Mouse (Mus musculus): ENCODE measurements at regions not wholly inside any gene's neighbourhood (a gene's known extent, or its start where the extent isn't known, plus 50 kb on each side); places are given as distances from the start of the nearest gene placed in this dataset.

DNA sequence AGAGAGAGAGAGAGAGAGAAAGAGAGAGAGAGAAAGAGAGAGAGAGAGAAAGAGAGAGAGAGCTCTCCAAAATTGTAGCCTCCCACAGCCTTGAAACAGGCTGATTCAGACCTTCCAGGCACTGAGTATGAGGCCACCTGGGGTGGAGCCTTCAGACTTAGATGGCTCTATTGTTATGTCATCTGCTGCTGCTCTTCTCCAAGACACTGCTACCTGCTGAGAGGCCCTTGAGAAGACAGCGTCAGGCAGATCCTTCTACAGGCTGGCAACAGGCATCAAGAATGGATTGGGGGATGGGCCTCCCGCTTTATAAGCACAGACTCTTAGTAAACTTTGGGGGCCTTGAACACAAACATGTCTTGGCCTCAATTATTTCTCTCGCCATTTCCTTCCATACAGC is 1340.9 kb upstream of the Adgrl3 start:
- DNase-seq = no peak

DNA sequence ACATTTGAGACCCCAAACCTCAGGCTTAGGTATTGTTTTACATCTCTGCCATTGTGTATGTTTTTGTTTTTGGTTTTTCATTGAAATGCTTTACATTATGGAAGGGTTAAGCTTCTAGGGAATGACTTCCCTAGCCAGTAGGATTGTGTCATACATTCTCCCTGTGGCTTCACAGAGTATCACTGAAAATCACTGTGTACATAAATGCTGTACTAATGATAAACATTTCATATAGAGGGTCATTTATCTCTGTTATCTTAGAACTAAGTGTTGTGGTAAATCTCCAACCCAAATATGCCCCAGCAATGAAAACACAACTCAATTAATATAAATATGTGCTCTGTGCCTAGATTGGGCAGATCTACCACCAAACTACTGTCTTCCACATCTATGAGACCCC is 1339.6 kb upstream of the Adgrl3 start:
- DNase-seq = no peak

DNA sequence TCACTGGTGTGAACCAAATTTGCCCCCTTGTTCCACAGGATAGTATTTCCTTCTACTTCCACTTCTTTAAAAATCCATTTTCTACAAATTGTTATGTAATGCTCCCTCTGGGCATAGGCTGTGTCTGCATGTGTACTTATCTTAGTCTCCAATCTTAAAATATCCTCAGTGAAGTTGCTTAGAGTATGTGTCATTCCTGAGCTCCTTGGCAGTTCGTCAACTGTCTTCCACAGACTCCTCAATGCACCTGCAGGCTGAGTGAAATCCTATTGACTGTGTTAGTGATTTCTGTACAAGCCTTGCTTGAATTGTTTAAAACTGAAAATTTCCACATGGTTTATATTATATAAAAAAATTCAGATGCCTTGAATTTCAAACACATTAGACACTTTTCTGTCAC is 1313.3 kb upstream of the Adgrl3 start:
- no peak for DNase-seq

DNA sequence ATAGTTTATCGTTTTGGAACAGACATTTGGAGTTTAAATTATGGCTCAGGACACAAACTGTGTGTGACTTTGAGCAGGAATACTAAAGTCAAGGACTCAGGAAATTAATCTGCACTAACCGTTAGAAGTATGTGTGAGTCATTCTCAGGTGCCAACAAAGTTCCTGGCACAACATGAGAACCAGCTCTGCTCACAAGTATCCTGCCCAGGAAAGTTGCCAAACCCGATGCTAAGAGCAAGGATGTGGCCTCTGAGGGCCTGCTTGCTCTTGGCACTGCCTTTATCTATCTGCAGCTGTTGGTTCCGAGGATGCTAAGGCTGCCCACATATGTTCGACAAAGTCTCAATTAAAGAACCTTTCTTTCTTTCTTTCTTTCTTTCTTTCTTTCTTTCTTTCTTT is 1285.1 kb upstream of the Adgrl3 start:
- DNase-seq = peak; percentile 41

DNA sequence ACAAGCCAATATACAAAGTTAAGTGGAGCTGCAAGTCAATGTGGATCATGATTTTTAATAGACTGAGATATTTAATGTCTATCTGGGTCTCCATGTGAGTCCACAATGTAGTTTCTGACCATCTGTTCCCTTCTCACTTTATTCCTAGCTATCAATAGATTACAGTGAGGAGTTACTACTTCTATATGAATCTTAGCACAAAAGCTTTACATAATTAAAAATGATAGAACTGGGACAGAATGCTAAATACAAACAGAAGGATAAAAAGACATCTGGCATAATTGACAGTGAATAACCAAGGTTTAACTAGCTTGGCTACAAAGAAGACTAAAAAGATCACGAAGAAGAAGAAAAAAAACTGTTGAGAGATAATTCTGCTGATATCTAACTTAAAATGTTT is 1235.5 kb upstream of the Adgrl3 start:
- DNase-seq = no peak

DNA sequence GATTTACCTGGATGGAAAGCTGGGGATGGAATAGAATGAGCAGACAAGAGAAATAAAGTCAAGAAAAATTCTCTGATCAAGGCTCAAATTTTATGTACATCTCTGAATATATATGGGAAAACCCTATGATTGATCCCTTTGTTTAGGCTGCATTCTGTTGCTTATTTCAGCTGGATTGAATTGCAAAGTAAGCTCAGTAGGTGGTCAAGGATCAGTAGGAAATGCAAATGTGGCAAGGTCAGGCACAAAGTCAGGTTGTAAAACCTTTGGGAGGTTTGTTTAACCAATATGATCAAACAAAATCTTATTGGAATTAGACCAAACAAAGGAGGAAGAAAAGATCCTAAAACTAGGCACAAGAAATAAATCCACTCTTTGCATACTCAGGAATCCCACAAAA is 1193.4 kb upstream of the Adgrl3 start:
- DNase-seq = no peak

DNA sequence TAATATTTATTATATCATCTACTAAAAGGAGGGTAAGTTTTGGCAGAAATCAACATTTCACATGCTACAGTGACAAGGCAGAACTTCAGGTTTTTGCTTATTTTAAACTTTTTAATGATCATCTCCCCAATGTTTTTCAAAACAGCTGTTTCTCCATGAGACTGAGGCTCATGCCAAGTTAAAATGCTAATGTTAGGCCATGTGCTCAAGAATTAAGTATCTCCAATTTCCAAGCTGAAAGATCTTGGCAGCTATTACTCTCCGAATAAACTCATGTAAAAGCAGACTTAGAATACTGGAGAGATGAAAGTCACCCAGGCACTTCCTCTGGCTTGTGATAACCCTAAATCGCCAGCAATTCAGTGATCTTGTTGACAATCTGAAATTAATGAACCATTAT is 1173.5 kb upstream of the Adgrl3 start:
- DNase-seq = no peak

DNA sequence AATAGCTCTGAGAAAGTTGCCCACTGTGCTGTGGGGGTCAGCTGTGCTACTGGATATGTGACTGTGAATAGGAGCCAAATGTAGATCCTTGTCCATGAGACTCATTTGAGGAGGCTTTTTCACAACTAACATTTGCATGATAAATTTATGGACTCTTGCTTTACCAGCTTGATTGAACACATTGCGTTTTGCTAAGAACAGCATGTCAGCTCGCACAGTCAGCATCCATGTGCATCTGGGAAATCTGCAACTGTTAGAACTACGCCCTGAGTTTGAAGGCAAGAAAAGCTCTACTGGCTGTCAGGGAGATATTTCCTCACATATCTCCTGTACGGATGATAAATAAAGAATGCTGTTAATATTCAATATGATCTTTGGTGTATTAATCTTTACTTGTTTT is 1164.1 kb upstream of the Adgrl3 start:
- no peak for DNase-seq

DNA sequence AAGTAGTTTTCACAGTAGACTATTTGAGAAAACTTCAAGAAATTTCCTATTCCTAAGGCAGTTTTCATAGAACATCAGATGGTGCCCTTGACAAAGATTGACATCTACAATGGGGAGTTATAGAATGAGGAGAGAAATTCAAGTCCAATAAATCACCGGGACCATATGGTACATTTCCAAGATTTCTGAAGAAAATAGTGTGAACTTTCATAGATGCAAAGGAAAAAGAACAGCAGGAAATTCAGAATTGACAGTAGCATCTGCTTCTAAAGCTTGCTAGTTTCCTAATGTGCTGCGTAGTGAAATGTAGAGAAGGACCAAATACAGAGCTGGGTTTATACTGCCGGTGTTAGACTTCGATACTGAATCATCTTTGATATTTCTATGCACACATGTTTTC is 1119.2 kb upstream of the Adgrl3 start:
- DNase-seq = no peak

DNA sequence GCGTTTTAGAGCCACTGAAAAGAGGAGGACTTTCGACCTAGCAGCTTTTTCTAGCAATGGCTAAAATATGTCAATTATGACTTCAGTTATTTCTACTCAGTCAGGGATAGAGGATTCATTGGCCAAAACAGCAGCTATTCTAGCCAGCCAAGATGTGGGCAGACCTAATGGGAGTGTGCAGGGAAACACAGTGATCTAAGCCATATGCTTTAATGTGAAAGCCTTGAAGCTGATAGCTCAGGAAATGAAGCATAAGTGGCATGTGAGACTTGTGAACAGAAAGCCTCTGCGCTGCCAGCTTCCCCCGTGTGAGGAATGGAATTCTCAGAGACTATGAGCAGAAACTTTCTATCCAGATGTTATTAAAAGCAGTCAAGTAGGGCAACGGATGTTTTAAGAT is 1114.6 kb upstream of the Adgrl3 start:
- DNase-seq = no peak

All from heart, postnatal 4 days (tissue).